8 mouse cellular contexts compared by ENCODE assay signal in the genomic region with DNA sequence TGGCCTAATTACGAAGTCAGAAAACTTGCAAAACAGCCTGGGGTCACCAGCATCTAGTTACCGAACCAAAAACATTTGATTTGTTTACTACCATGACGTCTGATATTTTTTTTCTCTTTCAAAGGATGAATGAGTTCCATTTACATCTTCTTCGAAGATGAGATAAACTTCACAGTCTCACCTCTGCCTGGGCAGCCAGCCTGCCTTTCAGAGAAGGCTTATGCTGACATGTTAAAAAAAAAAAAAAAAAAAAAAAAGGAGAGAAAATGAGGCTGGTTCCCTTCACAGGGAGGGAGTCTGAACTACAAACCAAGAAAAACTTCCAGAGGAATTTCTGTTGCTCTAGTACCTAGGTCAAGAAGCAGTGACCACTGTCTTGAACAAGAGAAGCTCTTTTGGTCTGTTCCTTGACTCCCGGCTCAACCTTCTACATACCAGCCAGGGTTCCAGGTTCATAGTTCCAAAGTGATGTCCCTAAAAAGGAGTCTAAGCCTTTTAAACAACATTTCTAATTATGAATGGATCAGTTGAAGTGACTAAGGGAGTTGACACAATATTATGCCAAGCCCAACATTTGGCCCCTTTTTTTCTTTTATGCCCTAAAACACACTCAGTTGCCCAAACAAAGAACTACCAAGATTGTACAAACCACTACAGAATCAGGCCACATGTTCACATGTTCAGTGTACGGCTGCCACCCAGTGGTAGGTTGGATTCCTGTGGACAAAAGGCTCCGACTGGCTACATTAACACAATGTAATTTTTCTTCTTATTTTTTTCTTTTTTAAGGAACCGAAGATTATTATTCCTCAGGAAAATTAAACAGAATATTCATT. TPM values are rescaled to one million over a fixed set of nuclear protein-coding genes. Genes with fewer than 3 reads are reported as not detected.
DNase-seq lines count a peak whose midpoint lies in the region; ATAC-seq and TF ChIP-seq lines count a peak whose summit lies in the region.
"Had no signal": no experiment of that assay in that cellular context is flagged by ENCODE, and none has a peak within 500 bp of the region (broad histone marks: within the 10 kb centered on the region; RNA-seq: fewer than 3 reads in every experiment).

No protein-coding gene starts in this region.

- CTCF ChIA-PET in Patski (lab: Charles Lee) = interaction anchor here (0.8 to 2.6 kb wide), 5 partner anchors 12 to 536 kb away, joined by 3 to 9 read pairs (median 3); no protein-coding TSS in a partner anchor

- H3K9ac ChIP-seq in hindbrain, postnatal 0 days (replicated peaks; ENCODE audit: low read length) = no peak overlapping the region
- H3K9ac ChIP-seq: limb, embryonic 15.5 days had no signal

- no peaks in the 10 kb centered on the region for H3K27me3 ChIP-seq in Patski
- no peaks in the 10 kb centered on the region for H3K27me3 ChIP-seq in hindbrain, postnatal 0 days (ENCODE audit: insufficient read depth, low read length)
- H3K27me3 ChIP-seq: limb, embryonic 15.5 days had no signal

- DNase-seq in Patski (ENCODE audit: low read depth, low spot score) = no peak
- DNase-seq in cerebellum, adult 18-20 months = peak; percentile 80 to 81
- peak; percentile 89 for DNase-seq in hindbrain, postnatal 0 days (ENCODE audit: low spot score)
- peak; percentile 44 for DNase-seq in left cerebral cortex, adult 11 months (ENCODE audit: low spot score)
- DNase-seq in right cerebral cortex, postnatal 36 days (ENCODE audit: low spot score in 2 of 2) = peak; percentile 54 to 62

- H3K36me3 ChIP-seq in hindbrain, postnatal 0 days (ENCODE audit: insufficient read depth, low read length) = 0 out of 2 replicates have a peak, but pooled peaks cover 4% of the 10 kb centered on the region
- H3K36me3 ChIP-seq: limb, embryonic 15.5 days had no signal

- ATAC-seq in Patski = peak; percentile 78
- peak; percentile 82 for ATAC-seq in frontal cortex, adult (ENCODE audit: low TSS enrichment)
- peak; percentile 88 for ATAC-seq in hindbrain, postnatal 0 days
- ATAC-seq in megakaryocyte-erythroid progenitor cell, adult 5-6 weeks (replicated peaks; ENCODE audit: low FRiP score, low TSS enrichment, poor library complexity, severe bottlenecking) = peak; percentile 85

- no peak overlapping the region for H3K4me2 ChIP-seq in hindbrain, postnatal 0 days (ENCODE audit: low read depth, low read length)
- H3K4me2 ChIP-seq: limb, embryonic 15.5 days had no signal

- in situ Hi-C loops in Patski (cut with MboI; ENCODE audit: low pct_unique_long_range_greater_than_20kb) = loop anchor here (5.0 to 10.0 kb wide), 4 partner anchors 221 to 1001 kb away; no protein-coding TSS in a partner anchor

- 48% methylated on average over 8 of the region's 8 CpGs for WGBS in hindbrain, postnatal 0 days

- H3K9me3 ChIP-seq in hindbrain, postnatal 0 days (ENCODE audit: low read length) = no peaks in the 10 kb centered on the region
- H3K9me3 ChIP-seq: limb, embryonic 15.5 days had no signal

- H3K27ac ChIP-seq in hindbrain, postnatal 0 days = no peak overlapping the region
- H3K27ac ChIP-seq: limb, embryonic 15.5 days had no signal

- no peak overlapping the region for H3K4me3 ChIP-seq in hindbrain, postnatal 0 days (ENCODE audit: low read length)
- H3K4me3 ChIP-seq: limb, embryonic 15.5 days had no signal

- no peaks in the 10 kb centered on the region; the same call in 1 of the 2 replicates for H3K4me1 ChIP-seq in hindbrain, postnatal 0 days (ENCODE audit: insufficient read depth, low read length)

- TF ChIP-seq CTCF in Patski (IDR thresholded peaks at IDR 0.05) = peak; percentile 80
- TF ChIP-seq CTCF in hindbrain, postnatal 0 days (IDR thresholded peaks at IDR 0.05; ENCODE audit: low read depth) = peak; percentile 85

- POLR2A ChIA-PET in Patski (lab: Charles Lee) = interaction anchor here (0.7 kb wide), 1 partner anchor 17 kb away, joined by 3 read pairs; no protein-coding TSS in a partner anchor

RNA-seq across cellular contexts. Expression of a gene that starts 42.4 kb away (rescaled TPM):
- polyA plus RNA-seq in Patski (2021) = 4.7 TPM
- total RNA-seq in hindbrain, postnatal 0 days (2014; rRNA removed) = 38.2 and 50.0 TPM in 2 replicates
- polyA plus RNA-seq in hindbrain, postnatal 0 days (2015; fragmentation: Nextera tagmentation; extraction: Ambion mirVana) = 78.9 and 83.8 TPM in 2 replicates
- 1.0 and 4.6 TPM in 2 replicates for total RNA-seq in megakaryocyte-erythroid progenitor cell, adult 5-6 weeks (2014; fragmentation: Nextera tagmentation)
- total RNA-seq in megakaryocyte-erythroid progenitor cell, adult 5-6 weeks (2017) = 6.0 and 8.3 TPM in 2 replicates
